Mouse (Mus musculus): ENCODE measurements around the gene Cdrt4. TPM values are rescaled to one million over a fixed set of nuclear protein-coding genes. Genes with fewer than 3 reads are reported as not detected.

The Cdrt4 gene
- polyA plus RNA-seq, 1 experiment from 2014 or later, result not detected

DNA sequence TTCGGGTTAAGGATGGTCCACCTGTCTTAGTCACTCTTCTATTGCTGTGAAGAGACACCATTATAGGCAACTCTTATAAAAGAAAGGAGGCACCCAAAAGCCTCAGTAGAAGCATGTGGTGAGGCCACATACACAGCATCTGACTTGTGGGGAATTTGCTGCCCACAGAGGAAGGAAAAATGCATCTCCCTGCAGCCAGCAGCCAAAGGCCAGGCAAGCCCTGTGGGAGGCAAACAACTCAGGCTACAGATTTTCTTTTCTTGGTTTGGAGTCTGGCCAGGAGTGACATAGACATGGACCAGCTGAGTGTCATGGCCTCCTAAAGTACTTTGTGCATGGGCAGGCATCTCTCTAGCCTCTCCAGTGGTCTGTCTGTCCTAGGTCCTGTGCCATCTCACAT lies 1.4 kb upstream of the Cdrt4 start:
- no peak overlapping the region for H3K4me2 ChIP-seq
- 86% methylated on average over 1 of the region's 1 CpGs for WGBS
- H3K4me3 ChIP-seq, result no peak overlapping the region
- no peak for ATAC-seq (replicated peaks)
- H3K27me3 ChIP-seq (replicated peaks), result no peaks in the 10 kb centered on the region
- no peaks in the 10 kb centered on the region for H3K4me1 ChIP-seq
- no peaks in the 10 kb centered on the region for H3K36me3 ChIP-seq (replicated peaks)
- no peak overlapping the region for H3K9ac ChIP-seq
- H3K9me3 ChIP-seq, result no peaks in the 10 kb centered on the region
- H3K27ac ChIP-seq, result no peak overlapping the region

DNA sequence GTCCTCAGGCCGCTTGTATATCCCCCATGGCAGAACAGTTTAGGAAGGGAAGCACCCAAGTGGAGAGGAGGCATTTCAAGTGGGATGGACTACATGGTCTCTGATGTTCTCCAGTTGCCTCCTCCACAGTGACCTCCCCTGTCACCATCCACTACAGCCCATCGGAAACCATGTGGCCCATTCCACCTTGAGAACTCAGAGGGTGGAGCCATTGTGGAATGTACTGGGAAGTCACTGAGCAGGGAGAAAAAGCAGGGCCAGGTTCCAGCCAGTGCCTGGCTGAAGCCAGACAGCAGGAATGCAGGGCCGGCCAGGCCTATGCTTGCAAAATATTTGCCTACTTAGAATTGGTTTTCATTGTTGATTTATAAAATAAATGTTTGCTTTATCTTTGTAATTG lies 3.8 kb downstream of the Cdrt4 start:
- no peak overlapping the region for H3K4me3 ChIP-seq
- H3K9me3 ChIP-seq, result no peaks in the 10 kb centered on the region
- no peak overlapping the region for H3K27ac ChIP-seq
- H3K9ac ChIP-seq, result no peak overlapping the region
- no peak overlapping the region for H3K4me2 ChIP-seq
- no peak for ATAC-seq (replicated peaks)
- WGBS, result 88% methylated on average over 3 of the region's 3 CpGs
- H3K36me3 ChIP-seq (replicated peaks), result no peaks in the 10 kb centered on the region
- H3K4me1 ChIP-seq, result no peaks in the 10 kb centered on the region
- no peaks in the 10 kb centered on the region for H3K27me3 ChIP-seq (replicated peaks)

- Histone ChIP-seq H3K4me1 (no peaks in the 10 kb centered on the region), H3K4me3 (no peak overlapping the region), H3K27me3 (replicated peaks) (no peaks in the 10 kb centered on the region), H3K4me2 (no peak overlapping the region), H3K9me3 (no peaks in the 10 kb centered on the region), H3K27ac (no peak overlapping the region), H3K9ac (no peak overlapping the region), H3K36me3 (replicated peaks) (no peaks in the 10 kb centered on the region)
- WGBS, result 88% methylated on average over 5 of the region's 5 CpGs
- no peak for ATAC-seq (replicated peaks)
Observed at GRCm38 (mm10) chr11:62955186-62955585, 4.2 kb downstream of the Cdrt4 start.

- H3K4me1 ChIP-seq, result no peaks in the 10 kb centered on the region
- no peak overlapping the region for H3K4me2 ChIP-seq
- WGBS, result 47% methylated on average over 6 of the region's 6 CpGs
- no peak for ATAC-seq (replicated peaks)
- no peak overlapping the region for H3K9ac ChIP-seq
- no peaks in the 10 kb centered on the region for H3K9me3 ChIP-seq
- no peak overlapping the region for H3K27ac ChIP-seq
- no peaks in the 10 kb centered on the region for H3K36me3 ChIP-seq (replicated peaks)
- no peak overlapping the region for H3K4me3 ChIP-seq
- H3K27me3 ChIP-seq (replicated peaks), result no peaks in the 10 kb centered on the region
Observed at GRCm38 (mm10) chr11:62955776-62956175, 4.8 kb downstream of the Cdrt4 start.

DNA sequence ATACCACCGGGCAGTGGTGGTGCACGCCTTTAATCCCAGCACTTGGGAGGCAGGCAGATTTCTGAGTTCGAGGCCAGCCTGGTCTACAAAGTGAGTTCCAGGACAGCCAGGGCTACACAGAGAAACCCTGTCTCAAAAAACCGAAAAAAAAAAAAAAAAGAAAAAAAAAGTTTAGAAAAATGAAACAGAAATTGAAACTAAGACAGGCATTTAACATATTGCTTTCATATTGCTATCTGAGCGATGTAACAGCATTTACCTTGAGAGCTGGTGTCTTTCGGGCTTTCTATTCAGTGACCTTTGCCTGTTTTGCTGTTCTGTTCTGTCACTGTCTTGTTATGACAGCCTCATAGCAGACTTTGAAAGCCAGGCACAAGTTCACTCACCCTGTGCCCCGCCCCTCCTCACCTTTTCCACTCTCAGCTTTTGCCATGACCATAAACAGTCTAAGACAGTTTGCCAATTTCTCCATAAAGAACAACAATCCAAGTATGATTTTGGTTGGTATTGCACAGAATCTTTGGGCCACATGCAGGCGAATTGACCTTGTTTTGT lies 6.7 kb downstream of the Cdrt4 start:
- Histone ChIP-seq H3K9me3 (no peaks in the 10 kb centered on the region), H3K27me3 (replicated peaks) (no peaks in the 10 kb centered on the region), H3K9ac (no peak overlapping the region), H3K36me3 (replicated peaks) (no peaks in the 10 kb centered on the region), H3K4me2 (no peak overlapping the region), H3K4me3 (no peak overlapping the region), H3K27ac (no peak overlapping the region), H3K4me1 (no peaks in the 10 kb centered on the region)
- 90% methylated on average over 8 of the region's 8 CpGs for WGBS
- no peak for ATAC-seq (replicated peaks)

DNA sequence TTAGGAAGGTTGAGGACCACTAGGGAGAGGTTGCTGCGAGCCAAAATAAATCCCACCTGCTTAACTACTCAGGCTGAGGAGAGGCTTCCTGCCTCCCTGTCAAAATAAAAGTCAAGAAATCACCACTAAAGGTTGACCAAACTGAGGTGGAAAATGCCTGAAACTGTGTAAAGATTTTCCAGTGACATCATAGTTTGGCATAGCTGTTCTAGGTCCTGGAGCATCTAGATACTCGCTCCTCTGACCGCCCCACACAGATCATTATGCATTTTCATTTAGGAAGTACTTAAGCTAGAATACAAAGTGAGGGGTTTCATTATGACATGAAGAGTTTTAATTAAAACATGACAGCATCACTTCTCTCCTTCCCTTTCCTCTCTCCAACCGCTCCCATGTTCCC lies 12.3 kb downstream of the Cdrt4 start:
- Histone ChIP-seq H3K4me2 (no peak overlapping the region), H3K4me3 (no peak overlapping the region), H3K27ac (no peak overlapping the region), H3K9me3 (no peaks in the 10 kb centered on the region), H3K9ac (no peak overlapping the region), H3K36me3 (replicated peaks) (no peaks in the 10 kb centered on the region), H3K4me1 (peaks cover 15% of the 10 kb centered on the region), H3K27me3 (replicated peaks) (no peaks in the 10 kb centered on the region)
- ATAC-seq (replicated peaks), result no peak
- WGBS, result 77% methylated on average over 4 of the region's 4 CpGs

DNA sequence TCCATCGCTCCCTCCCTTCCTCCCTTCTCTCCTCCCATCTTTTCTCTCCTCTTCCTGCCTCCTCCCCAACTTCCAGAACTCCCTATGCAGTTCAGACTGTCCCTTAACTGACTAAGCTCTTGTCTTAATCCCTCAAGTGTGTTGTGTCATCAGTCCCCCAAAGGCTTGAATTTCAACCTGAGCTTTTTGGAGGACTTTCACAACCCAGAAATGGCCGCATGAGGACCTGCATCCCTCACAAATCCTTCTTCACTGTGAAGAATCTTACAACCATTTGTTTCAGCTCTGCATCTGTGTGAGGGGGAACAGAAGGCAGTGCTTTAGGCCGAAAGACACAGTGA lies 15.4 kb downstream of the Cdrt4 start:
- Histone ChIP-seq H3K9ac (no peak overlapping the region), H3K27ac (peak overlapping the region; percentile 73; the same call in 1 of the 2 replicates), H3K9me3 (no peaks in the 10 kb centered on the region), H3K4me1 (peaks cover 15% of the 10 kb centered on the region), H3K4me2 (peak overlapping the region; percentile 48; the same call in 1 of the 2 replicates), H3K27me3 (replicated peaks) (no peaks in the 10 kb centered on the region), H3K36me3 (replicated peaks) (no peaks in the 10 kb centered on the region), H3K4me3 (no peak overlapping the region)
- 53% methylated on average over 3 of the region's 3 CpGs for WGBS
- no peak for ATAC-seq (replicated peaks)

GRCm38 (mm10) chr11:62966765-62967633 lies 16.0 kb downstream of the Cdrt4 start:
- ATAC-seq (replicated peaks), result peak; percentile 69; the same call in 1 of the 2 replicates
- Histone ChIP-seq H3K9me3 (no peaks in the 10 kb centered on the region), H3K27ac (peak overlapping the region; percentile 73), H3K36me3 (replicated peaks) (no peaks in the 10 kb centered on the region), H3K4me1 (peaks cover 15% of the 10 kb centered on the region), H3K4me2 (peak overlapping the region; percentile 48), H3K27me3 (replicated peaks) (no peaks in the 10 kb centered on the region), H3K4me3 (peak overlapping the region; percentile 24; the same call in 1 of the 2 replicates), H3K9ac (0 out of 2 replicates have a peak overlapping the region, but pooled peaks have one; percentile 31)
- WGBS, result 5% methylated on average over 27 of the region's 27 CpGs

DNA sequence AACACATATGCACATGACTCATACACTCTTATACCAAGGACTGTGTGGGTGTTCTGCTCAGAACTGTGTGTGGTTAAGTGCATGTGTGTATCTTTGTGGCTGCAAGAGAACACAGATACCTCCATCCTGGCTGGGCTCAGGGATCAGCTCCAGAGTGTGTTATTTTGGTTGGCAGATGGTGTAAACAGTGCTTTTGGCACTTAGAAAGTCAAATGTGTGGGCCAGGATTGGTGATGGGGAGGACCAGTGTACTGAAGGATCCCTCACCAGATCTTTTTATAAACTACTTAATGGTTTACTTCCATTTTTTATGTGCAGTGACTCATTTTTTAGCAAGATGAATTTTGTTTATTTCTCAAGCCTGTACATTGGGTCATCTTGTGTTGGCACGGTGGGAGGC lies 26.2 kb downstream of the Cdrt4 start:
- H3K9ac ChIP-seq, result no peak overlapping the region
- WGBS, result 97% methylated on average over 1 of the region's 1 CpGs
- no peaks in the 10 kb centered on the region for H3K9me3 ChIP-seq
- no peaks in the 10 kb centered on the region for H3K4me1 ChIP-seq
- no peak overlapping the region for H3K4me3 ChIP-seq
- no peak overlapping the region for H3K4me2 ChIP-seq
- H3K27me3 ChIP-seq (replicated peaks), result no peaks in the 10 kb centered on the region
- H3K27ac ChIP-seq, result no peak overlapping the region
- H3K36me3 ChIP-seq (replicated peaks), result no peaks in the 10 kb centered on the region
- no peak for ATAC-seq (replicated peaks)

- Histone ChIP-seq H3K9ac (no peak overlapping the region), H3K4me1 (no peaks in the 10 kb centered on the region; the same call in 1 of the 2 replicates), H3K4me3 (no peak overlapping the region), H3K4me2 (no peak overlapping the region), H3K36me3 (replicated peaks) (no peaks in the 10 kb centered on the region), H3K27ac (no peak overlapping the region), H3K9me3 (no peaks in the 10 kb centered on the region), H3K27me3 (replicated peaks) (no peaks in the 10 kb centered on the region)
- no peak for ATAC-seq (replicated peaks)
- WGBS, result 62% methylated on average over 6 of the region's 6 CpGs
Observed at GRCm38 (mm10) chr11:62978886-62979285, 27.9 kb downstream of the Cdrt4 start.

DNA sequence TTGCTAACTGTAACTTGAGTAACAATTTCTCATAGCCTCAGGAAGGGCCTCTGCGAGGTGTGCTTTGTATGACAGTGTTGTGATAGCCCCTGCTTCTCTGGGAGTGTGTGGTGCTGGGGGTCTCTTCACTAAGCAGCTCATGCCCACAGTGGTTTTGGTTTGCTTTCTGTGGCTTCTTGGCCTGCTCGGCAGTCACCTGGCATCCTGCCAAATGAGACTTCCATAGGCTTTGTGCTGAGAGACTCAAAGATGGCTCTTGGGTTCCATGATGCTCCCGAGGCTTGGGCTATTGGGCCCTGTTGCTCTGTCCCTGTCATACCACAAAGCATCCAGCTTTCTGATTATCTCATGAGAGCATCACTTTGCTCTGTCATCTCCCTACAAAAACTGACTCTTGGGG lies 30.7 kb downstream of the Cdrt4 start:
- Histone ChIP-seq H3K36me3 (replicated peaks) (no peaks in the 10 kb centered on the region), H3K27ac (no peak overlapping the region), H3K4me2 (no peak overlapping the region), H3K9me3 (no peaks in the 10 kb centered on the region), H3K9ac (no peak overlapping the region), H3K27me3 (replicated peaks) (no peaks in the 10 kb centered on the region), H3K4me1 (no peaks in the 10 kb centered on the region; the same call in 1 of the 2 replicates), H3K4me3 (no peak overlapping the region)
- 66% methylated on average over 3 of the region's 3 CpGs for WGBS
- ATAC-seq (replicated peaks), result no peak

DNA sequence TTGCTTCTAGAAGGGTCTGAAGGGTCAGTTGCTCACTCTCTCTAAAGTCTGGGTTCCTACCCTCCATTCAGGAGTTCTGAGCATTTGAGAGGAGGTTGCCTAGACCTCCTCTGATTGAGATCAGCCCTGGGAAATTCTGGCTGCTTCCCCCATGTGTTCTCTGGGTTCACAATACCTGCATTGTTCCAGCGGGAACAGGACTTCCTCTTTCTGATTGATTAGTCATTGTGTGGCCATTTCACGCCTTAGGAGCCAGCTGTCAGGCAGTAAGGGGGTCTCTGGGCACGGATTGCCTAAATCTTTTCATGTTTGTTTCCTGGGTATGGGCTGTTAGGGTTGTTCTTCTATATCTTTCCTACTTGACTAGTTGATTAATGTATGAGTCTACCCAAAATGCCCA lies 32.8 kb downstream of the Cdrt4 start:
- WGBS, result 6% methylated on average over 3 of the region's 3 CpGs
- Histone ChIP-seq H3K27me3 (replicated peaks) (no peaks in the 10 kb centered on the region), H3K4me1 (no peaks in the 10 kb centered on the region; the same call in 1 of the 2 replicates), H3K36me3 (replicated peaks) (no peaks in the 10 kb centered on the region), H3K9me3 (no peaks in the 10 kb centered on the region), H3K27ac (no peak overlapping the region), H3K4me3 (no peak overlapping the region), H3K4me2 (no peak overlapping the region), H3K9ac (no peak overlapping the region)
- no peak for ATAC-seq (replicated peaks)

DNA sequence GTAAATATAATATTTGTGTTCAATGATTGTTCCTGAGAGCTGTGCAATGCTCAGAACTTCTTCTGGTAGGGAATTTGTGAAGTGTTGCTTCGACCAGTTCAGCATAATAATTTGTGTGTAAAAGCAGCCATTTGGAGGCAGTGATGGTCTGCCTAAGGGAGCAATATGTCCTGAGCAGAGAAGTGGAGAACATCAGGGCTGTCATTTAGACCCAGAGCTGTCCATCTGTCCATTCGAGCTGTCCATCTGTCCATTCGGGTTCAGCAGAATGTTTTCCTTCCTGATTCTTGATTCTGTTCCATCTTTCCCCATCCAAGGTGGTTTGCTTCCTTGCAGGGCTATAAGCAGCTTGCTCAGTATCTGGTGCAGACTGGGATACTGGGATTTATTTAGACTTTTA lies 33.4 kb downstream of the Cdrt4 start:
- no peaks in the 10 kb centered on the region for H3K36me3 ChIP-seq (replicated peaks)
- H3K27me3 ChIP-seq (replicated peaks), result no peaks in the 10 kb centered on the region
- no peak overlapping the region for H3K9ac ChIP-seq
- 59% methylated on average over 3 of the region's 3 CpGs for WGBS
- H3K4me3 ChIP-seq, result no peak overlapping the region
- no peak overlapping the region for H3K4me2 ChIP-seq
- H3K4me1 ChIP-seq, result no peaks in the 10 kb centered on the region; the same call in 1 of the 2 replicates
- no peak overlapping the region for H3K27ac ChIP-seq
- no peak for ATAC-seq (replicated peaks)
- H3K9me3 ChIP-seq, result no peaks in the 10 kb centered on the region

All from midbrain, embryonic 15.5 days (tissue).